Mouse (Mus musculus) gonadal fat pad, adult 2 months (tissue): ENCODE data around the gene Adarb2. TPM values are rescaled to one million over a fixed set of nuclear protein-coding genes. Genes with fewer than 3 reads are reported as not detected.

Source experiments
- DNase-seq: peaks from one replicate; pipeline ENCODE4 v3.0.0-alpha.2; 2012; ENCODE audit warnings: low read depth
- polyA plus RNA-seq: library from polyadenylated mRNA; depleted of rRNA; stranded (reverse); fragments of >200 nt; gene quantifications from 2 replicates; pipeline ENCODE4 v1.2.3, GENCODE M21; 2012

Adarb2 gene
- polyA plus RNA-seq, 1 experiment: 0.03 TPM

- DNase-seq: no peak
These were observed 477.9 kb downstream of the Adarb2 start for GRCm38 (mm10) chr13:8680470-8681129.

- DNase-seq: no peak
These were observed 488.8 kb downstream of the Adarb2 start for GRCm38 (mm10) chr13:8691448-8691847.

GRCm38 (mm10) chr13:8692787-8693186 lies 490.1 kb downstream of the Adarb2 start:
- DNase-seq: no peak

GRCm38 (mm10) chr13:8698451-8698850 lies 495.8 kb downstream of the Adarb2 start:
- DNase-seq: no peak

GRCm38 (mm10) chr13:8699831-8700230 lies 497.2 kb downstream of the Adarb2 start:
- DNase-seq: no peak

- no peak for DNase-seq
These were observed 498.3 kb downstream of the Adarb2 start for GRCm38 (mm10) chr13:8700981-8701380.

- DNase-seq: no peak
These were observed 502.6 kb downstream of the Adarb2 start for GRCm38 (mm10) chr13:8705296-8705695.

- no peak for DNase-seq
These were observed 510.7 kb downstream of the Adarb2 start for GRCm38 (mm10) chr13:8713377-8713776.

GRCm38 (mm10) chr13:8729972-8730645 lies 527.4 kb downstream of the Adarb2 start:
- no peak for DNase-seq

GRCm38 (mm10) chr13:8737139-8737865 lies 534.6 kb downstream of the Adarb2 start:
- no peak for DNase-seq

- DNase-seq: no peak
These were observed 540.1 kb downstream of the Adarb2 start for GRCm38 (mm10) chr13:8742792-8743191.

GRCm38 (mm10) chr13:8744565-8744964 lies 541.9 kb downstream of the Adarb2 start:
- DNase-seq: no peak

- DNase-seq: no peak
These were observed 542.9 kb downstream of the Adarb2 start for GRCm38 (mm10) chr13:8745596-8745995.

GRCm38 (mm10) chr13:8749451-8749850 lies 546.8 kb downstream of the Adarb2 start:
- no peak for DNase-seq

GRCm38 (mm10) chr13:8760940-8761339 lies 558.3 kb downstream of the Adarb2 start:
- DNase-seq: no peak

GRCm38 (mm10) chr13:8769654-8770227 lies 567.1 kb downstream of the Adarb2 start:
- DNase-seq: no peak

GRCm38 (mm10) chr13:8770616-8771015 lies 568.0 kb downstream of the Adarb2 start:
- DNase-seq: no peak

GRCm38 (mm10) chr13:8780441-8780840 lies 577.8 kb downstream of the Adarb2 start:
- DNase-seq: no peak

- no peak for DNase-seq
These were observed 580.0 kb downstream of the Adarb2 start for GRCm38 (mm10) chr13:8782636-8783035.

- no peak for DNase-seq
These were observed 581.1 kb downstream of the Adarb2 start for GRCm38 (mm10) chr13:8783686-8784307.

GRCm38 (mm10) chr13:8784308-8785061 lies 581.8 kb downstream of the Adarb2 start:
- DNase-seq: no peak
